Mouse (Mus musculus) lung, embryonic 15.5 days (tissue): Measurements from ENCODE around the gene Mipol1. TPM values are rescaled to one million over a fixed set of nuclear protein-coding genes. Genes with fewer than 3 reads are reported as not detected.
A peak's percentile ranks its signal among the peaks of the same experiment; 100 is the strongest.
"Not testable (repeated sequence)": the region's sequence is repeated elsewhere in the genome, so short reads cannot be mapped to it uniquely, and the experiment has no call there.

Source experiments
- ATAC-seq: fragments of 200-750 bp; cut with Nextera tagmentation; 2 replicates; pipeline ENCODE4 v1.8.0; 2017; ENCODE audit warnings: moderate number of reproducible peaks, borderline replicate concordance; ENCODE audit not compliant: low FRiP score, low TSS enrichment; ENCODE audit errors: extremely low read depth
- H3K27ac ChIP-seq: fragments of 300-500 bp; sonication (generic); 2 replicates; pipeline ENCODE4 v1.5.1; 2015; ENCODE audit warnings: moderate library complexity, mild to moderate bottlenecking, inconsistent platforms
- H3K27me3 ChIP-seq: fragments of 300-500 bp; sonication (generic); 2 replicates; pipeline ENCODE4 v1.6.1; 2015; ENCODE audit warnings: inconsistent platforms
- H3K36me3 ChIP-seq: fragments of 300-500 bp; sonication (generic); 2 replicates; pipeline ENCODE4 v1.6.1; 2015; ENCODE audit warnings: inconsistent platforms
- H3K4me1 ChIP-seq: fragments of 300-500 bp; sonication (generic); 2 replicates; pipeline ENCODE4 v1.6.1; 2015; ENCODE audit warnings: inconsistent platforms
- H3K4me2 ChIP-seq: fragments of 300-500 bp; sonication (generic); 2 replicates; pipeline ENCODE4 v1.6.1; 2015; ENCODE audit warnings: inconsistent platforms, mild to moderate bottlenecking, moderate library complexity
- H3K4me3 ChIP-seq: fragments of 300-500 bp; sonication (generic); 2 replicates; pipeline ENCODE4 v1.5.1; 2015; ENCODE audit warnings: mild to moderate bottlenecking, inconsistent platforms
- H3K9ac ChIP-seq: fragments of 300-500 bp; sonication (generic); 2 replicates; pipeline ENCODE4 v1.6.1; 2015; ENCODE audit warnings: inconsistent platforms
- H3K9me3 ChIP-seq: fragments of 300-500 bp; sonication (generic); 2 replicates; pipeline ENCODE4 v1.6.1; 2016; ENCODE audit warnings: inconsistent platforms
- whole genome bisulfite sequencing: fragments of 180-500 bp; shearing (Covaris S2); methylation state at CpG from one replicate; pipeline ENCODE4 v1.1.7; 2015; 5-methylcytosine and 5-hydroxymethylcytosine counted together
- polyA plus RNA-seq: library from polyadenylated mRNA; unstranded; fragments of >200 nt; fragmentation: Nextera tagmentation; extraction: Ambion mirVana; gene quantifications from 2 replicates; pipeline ENCODE4 v1.2.1, GENCODE M21; 2015

Gene Mipol1
- polyA plus RNA-seq, 1 experiment from 2014 or later: 8.4 TPM

DNA sequence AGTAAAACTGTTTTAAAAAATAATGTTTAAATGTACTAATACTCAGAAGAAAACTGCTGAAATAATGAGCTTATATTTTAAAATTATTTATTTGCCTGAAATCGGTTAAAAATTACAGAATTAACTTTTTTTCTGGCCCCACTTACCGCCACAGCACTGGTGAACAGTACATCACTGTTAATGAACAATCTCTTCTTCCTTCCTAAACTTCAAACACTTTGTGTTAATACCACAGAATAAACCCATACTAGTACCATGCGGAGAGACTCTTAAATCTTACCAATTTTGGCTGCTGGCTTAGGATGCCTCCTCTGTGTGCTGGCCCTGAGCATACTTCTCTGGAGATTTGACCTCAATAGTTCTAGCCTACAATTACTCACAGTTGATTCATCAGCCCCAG, 28.3 kb upstream of the Mipol1 start:
- Histone ChIP-seq H3K9me3 (no peaks in the 10 kb centered on the region), H3K27me3 (peaks cover 9% of the 10 kb centered on the region; the same call in 1 of the 2 replicates), H3K36me3 (no peaks in the 10 kb centered on the region), H3K4me3 (no peak overlapping the region), H3K27ac (no peak overlapping the region), H3K4me1 (no peaks in the 10 kb centered on the region; the same call in 1 of the 2 replicates), H3K9ac (no peak overlapping the region), H3K4me2 (no peak overlapping the region)
- no peak for ATAC-seq
- 88% methylated on average over 3 of the region's 3 CpGs for WGBS

DNA sequence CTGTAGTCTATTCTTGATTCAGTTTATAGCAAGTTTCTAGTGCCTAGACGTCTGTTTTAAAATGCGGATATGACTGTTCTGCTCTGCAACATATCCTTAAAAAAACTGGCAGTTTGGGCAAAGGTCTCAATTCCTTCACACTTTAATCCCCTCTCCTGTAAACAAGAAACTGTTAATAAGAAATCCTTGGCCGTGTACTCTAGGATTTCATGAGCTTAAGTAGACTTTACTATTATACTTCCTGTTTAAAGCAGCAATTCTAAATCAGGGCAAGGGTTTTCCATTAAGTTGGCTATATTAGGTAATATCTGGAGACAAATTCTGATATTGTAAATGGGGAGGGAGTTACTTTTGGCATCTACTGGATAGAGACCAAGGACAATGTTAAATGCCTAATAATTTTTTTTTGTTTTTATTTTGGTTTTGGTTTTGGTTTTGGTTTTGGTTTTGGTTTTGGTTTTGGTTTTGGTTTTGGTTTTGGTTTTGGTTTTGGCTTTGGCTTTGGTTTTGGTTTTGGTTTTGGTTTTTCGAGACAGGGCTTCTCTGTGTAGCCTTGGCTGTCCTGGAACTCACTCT, 25.9 kb upstream of the Mipol1 start:
- H3K27ac ChIP-seq: no peak overlapping the region
- H3K4me2 ChIP-seq: no peak overlapping the region
- no peaks in the 10 kb centered on the region for H3K4me1 ChIP-seq
- H3K9ac ChIP-seq: no peak overlapping the region
- ATAC-seq: no peak
- no peak overlapping the region for H3K4me3 ChIP-seq
- no peaks in the 10 kb centered on the region for H3K27me3 ChIP-seq
- 73% methylated on average over 4 of the region's 4 CpGs for WGBS
- no peaks in the 10 kb centered on the region for H3K36me3 ChIP-seq
- no peaks in the 10 kb centered on the region for H3K9me3 ChIP-seq

DNA sequence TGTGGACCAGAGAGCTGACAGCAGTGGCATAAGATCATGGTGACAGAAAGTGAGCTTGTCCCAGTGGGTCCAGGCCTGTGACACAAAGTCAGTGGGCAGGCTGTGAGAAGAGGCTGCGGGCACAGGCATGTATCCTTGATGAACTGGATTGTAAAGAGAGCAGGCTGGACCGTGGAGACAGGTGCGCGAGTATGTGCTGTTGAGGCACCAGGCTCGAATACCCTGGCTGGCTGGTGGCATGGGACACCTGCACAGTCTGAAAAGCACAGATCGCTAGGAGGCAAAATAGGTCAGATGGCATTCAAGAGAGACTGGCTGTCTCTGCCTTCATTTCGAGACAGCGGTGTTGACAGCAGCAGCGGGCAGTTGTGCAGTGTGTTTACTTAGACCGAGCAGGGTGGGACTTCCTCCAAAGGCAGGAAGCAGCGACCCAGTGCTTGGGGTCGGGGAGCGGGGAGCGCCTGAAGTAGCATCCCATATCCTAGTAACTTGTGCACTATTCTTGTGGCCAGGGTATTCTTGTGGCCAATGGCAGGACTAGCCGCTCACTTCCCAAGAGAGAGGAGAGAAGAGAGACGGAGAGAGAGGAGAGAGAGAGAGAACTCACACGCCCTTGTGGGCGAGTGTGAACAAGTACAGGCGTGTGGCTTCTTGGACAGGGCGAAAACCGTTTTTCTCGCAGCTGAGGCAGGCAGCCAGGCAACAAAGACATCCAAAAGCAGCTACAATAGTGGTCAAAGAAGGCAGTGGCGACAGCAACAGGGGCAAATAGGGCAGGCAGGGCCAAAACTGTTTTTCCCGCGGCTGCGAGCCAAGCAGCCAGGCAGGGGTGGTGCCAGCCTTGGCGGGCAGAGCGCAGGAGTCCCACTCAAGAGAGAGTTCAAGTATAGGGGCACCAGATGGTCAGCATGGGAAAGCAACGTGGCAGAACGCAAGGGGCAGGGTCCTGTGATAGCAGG, 18.6 kb upstream of the Mipol1 start:
- H3K36me3 ChIP-seq: no peaks in the 10 kb centered on the region
- no peaks in the 10 kb centered on the region for H3K27me3 ChIP-seq
- peak overlapping the region; percentile 48 for H3K4me3 ChIP-seq
- 0 out of 2 replicates have a peak overlapping the region, but pooled peaks have one; percentile 10 for H3K27ac ChIP-seq
- 5% methylated on average over 30 of the region's 30 CpGs for WGBS
- H3K9ac ChIP-seq: peak overlapping the region; percentile 47
- no peaks in the 10 kb centered on the region for H3K9me3 ChIP-seq
- peak overlapping the region; percentile 83 for H3K4me2 ChIP-seq
- peak; percentile 79; the same call in 1 of the 2 replicates for ATAC-seq
- peaks cover 3% of the 10 kb centered on the region; the same call in 1 of the 2 replicates for H3K4me1 ChIP-seq

DNA sequence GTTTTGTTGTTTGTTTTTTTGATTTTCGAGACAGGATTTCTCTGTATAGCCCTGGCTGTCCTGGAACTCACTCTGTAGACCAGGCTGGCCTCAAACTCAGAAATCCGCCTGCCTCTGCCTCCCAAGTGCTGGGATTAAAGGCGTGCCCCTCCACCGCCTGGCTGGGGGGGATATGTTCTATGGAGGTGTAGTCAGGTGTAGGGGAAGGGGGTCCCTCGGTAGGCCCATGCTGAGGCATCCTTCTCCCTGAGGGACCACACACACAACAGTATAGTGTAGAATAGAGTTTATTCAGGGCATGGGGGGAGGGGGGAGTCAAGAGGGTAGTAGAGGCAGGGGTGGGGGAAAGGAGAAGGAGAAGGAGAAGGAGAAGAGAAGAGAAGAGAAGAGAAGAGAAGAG, 17.8 kb upstream of the Mipol1 start:
- H3K9me3 ChIP-seq, H3K4me1 ChIP-seq, ATAC-seq, H3K27ac ChIP-seq, H3K4me2 ChIP-seq, H3K27me3 ChIP-seq, H3K4me3 ChIP-seq, H3K9ac ChIP-seq, H3K36me3 ChIP-seq: not testable (repeated sequence)
- WGBS: 79% methylated on average over 5 of the region's 5 CpGs

- no peaks in the 10 kb centered on the region for H3K27me3 ChIP-seq
- 80% methylated on average over 9 of the region's 9 CpGs for WGBS
- H3K4me3 ChIP-seq: no peak overlapping the region
- H3K9me3 ChIP-seq: no peaks in the 10 kb centered on the region
- ATAC-seq: no peak
- no peak overlapping the region for H3K4me2 ChIP-seq
- no peak overlapping the region for H3K9ac ChIP-seq
- H3K4me1 ChIP-seq: peaks cover 3% of the 10 kb centered on the region
- H3K27ac ChIP-seq: no peak overlapping the region
- H3K36me3 ChIP-seq: no peaks in the 10 kb centered on the region
These were observed 3.8 kb upstream of the Mipol1 start for GRCm38 (mm10) chr12:57226411-57226810.

- WGBS: 78% methylated on average over 4 of the region's 8 CpGs
- Histone ChIP-seq H3K9ac (no peak overlapping the region), H3K36me3 (no peaks in the 10 kb centered on the region), H3K9me3 (no peaks in the 10 kb centered on the region), H3K4me1 (peaks cover 6% of the 10 kb centered on the region), H3K4me2 (no peak overlapping the region), H3K27ac (no peak overlapping the region), H3K27me3 (no peaks in the 10 kb centered on the region), H3K4me3 (no peak overlapping the region)
- no peak for ATAC-seq
These were observed 2.5 kb upstream of the Mipol1 start for GRCm38 (mm10) chr12:57227776-57228175.

DNA sequence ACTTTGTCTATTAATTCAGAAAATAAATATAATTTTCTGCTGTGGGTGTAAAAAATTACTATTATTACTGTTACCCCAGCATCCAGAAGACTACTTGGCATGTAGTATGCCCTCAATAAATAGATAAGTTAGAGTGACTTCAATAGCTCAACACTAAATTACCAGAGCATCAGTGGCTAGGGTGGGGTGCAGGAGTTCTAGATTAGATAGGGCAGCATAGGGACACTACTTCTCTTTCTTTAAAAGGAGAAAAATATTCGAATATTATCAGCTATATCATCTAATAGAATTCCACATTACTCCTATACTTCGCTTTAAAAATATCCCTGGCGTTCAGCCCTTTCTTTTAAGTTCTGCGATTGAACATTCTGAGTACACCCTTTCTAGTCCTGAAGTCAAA, 524 bp upstream of the Mipol1 start:
- Histone ChIP-seq H3K9ac (peak overlapping the region; percentile 86), H3K27me3 (no peaks in the 10 kb centered on the region), H3K27ac (peak overlapping the region; percentile 96), H3K4me3 (peak overlapping the region; percentile 93), H3K36me3 (no peaks in the 10 kb centered on the region), H3K4me2 (peak overlapping the region; percentile 71), H3K9me3 (no peaks in the 10 kb centered on the region), H3K4me1 (peaks cover 6% of the 10 kb centered on the region)
- ATAC-seq: no peak
- 15% methylated on average over 4 of the region's 4 CpGs for WGBS

GRCm38 (mm10) chr12:57231085-57231875, 1.1 kb downstream of the Mipol1 start:
- no peak overlapping the region; the same call in 1 of the 2 replicates for H3K27ac ChIP-seq
- H3K36me3 ChIP-seq: no peaks in the 10 kb centered on the region
- 58% methylated on average over 14 of the region's 14 CpGs for WGBS
- peak overlapping the region; percentile 71 for H3K4me2 ChIP-seq
- H3K4me3 ChIP-seq: peak overlapping the region; percentile 93
- H3K9ac ChIP-seq: peak overlapping the region; percentile 86
- H3K4me1 ChIP-seq: peaks cover 6% of the 10 kb centered on the region
- ATAC-seq: no peak
- H3K27me3 ChIP-seq: no peaks in the 10 kb centered on the region
- H3K9me3 ChIP-seq: no peaks in the 10 kb centered on the region

DNA sequence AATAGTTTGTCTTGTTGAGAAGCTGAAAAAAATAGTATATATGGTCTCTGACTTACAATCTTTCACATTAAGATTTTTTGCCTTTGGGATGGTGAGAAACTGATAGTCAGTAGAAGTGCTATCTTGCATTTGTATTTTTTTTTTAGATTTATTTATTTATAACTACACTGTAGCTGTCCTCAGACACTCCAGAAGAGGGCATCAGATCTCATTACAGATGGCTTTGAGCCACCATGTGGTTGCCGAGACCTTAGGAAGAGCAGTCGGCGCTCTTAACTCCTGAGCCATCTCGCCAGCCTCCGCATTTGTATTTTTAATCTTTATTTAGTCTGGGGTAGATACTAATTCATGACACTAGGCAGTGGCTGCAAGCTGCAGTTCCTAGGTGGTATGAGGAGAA, 3.2 kb downstream of the Mipol1 start:
- Histone ChIP-seq H3K27ac (no peak overlapping the region), H3K27me3 (no peaks in the 10 kb centered on the region), H3K36me3 (peaks cover 3% of the 10 kb centered on the region), H3K9me3 (no peaks in the 10 kb centered on the region), H3K9ac (no peak overlapping the region), H3K4me1 (peaks cover 6% of the 10 kb centered on the region), H3K4me3 (no peak overlapping the region), H3K4me2 (no peak overlapping the region)
- 79% methylated on average over 5 of the region's 5 CpGs for WGBS
- ATAC-seq: no peak

- Histone ChIP-seq H3K27ac (no peak overlapping the region), H3K36me3 (peaks cover 29% of the 10 kb centered on the region)
- no peak for ATAC-seq
These were observed 13.7 kb downstream of the Mipol1 start for GRCm38 (mm10) chr12:57243671-57244495.

DNA sequence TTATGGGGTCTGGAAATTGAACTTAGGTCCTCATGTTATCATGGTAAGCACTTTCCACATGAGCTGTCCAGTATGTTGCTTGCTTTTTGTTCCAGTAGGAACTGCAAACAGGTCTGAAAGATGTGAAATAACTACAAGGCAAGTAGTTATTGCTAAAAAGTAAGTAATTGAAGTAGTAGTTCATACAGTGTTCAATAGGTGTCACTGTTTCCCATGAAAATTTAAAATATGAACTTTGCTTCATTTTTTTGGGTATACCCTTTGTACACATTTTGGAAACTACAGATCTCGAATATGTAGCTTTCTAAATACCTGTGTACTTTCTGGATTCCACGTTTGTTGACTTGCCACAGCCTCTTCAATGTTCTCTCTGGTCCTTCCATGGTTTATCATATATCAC, 28.3 kb downstream of the Mipol1 start:
- Histone ChIP-seq H3K4me3 (no peak overlapping the region), H3K27ac (no peak overlapping the region), H3K4me1 (no peaks in the 10 kb centered on the region), H3K36me3 (no peaks in the 10 kb centered on the region), H3K9ac (no peak overlapping the region), H3K4me2 (no peak overlapping the region), H3K9me3 (no peaks in the 10 kb centered on the region), H3K27me3 (no peaks in the 10 kb centered on the region)
- ATAC-seq: no peak
- WGBS: 40% methylated on average over 2 of the region's 2 CpGs

More at GRCm38 (mm10) chr12:57243671-57244495, 13.7 kb downstream of the Mipol1 start:
- H3K4me3 ChIP-seq: no peak overlapping the region
- 89% methylated on average over 5 of the region's 5 CpGs for WGBS
- H3K9ac ChIP-seq: no peak overlapping the region
- no peaks in the 10 kb centered on the region for H3K9me3 ChIP-seq
- no peaks in the 10 kb centered on the region for H3K4me1 ChIP-seq
- H3K27me3 ChIP-seq: no peaks in the 10 kb centered on the region
- H3K4me2 ChIP-seq: no peak overlapping the region
